Mouse (Mus musculus) limb, embryonic 11.5 days (tissue): ENCODE measurements around the gene Tpgs1. TPM values are rescaled to one million over a fixed set of nuclear protein-coding genes. Genes with fewer than 3 reads are reported as not detected.

Source experiments
- ATAC-seq: fragments of 200-750 bp; cut with Nextera tagmentation; 2 replicates; pipeline ENCODE4 v1.8.0; 2017; ENCODE audit warnings: low read depth; ENCODE audit not compliant: insufficient number of reproducible peaks, low FRiP score, low TSS enrichment
- DNase-seq: peaks from one replicate; pipeline ENCODE4 v3.0.0-alpha.2; 2015; ENCODE audit warnings: low spot score
- H3K27ac ChIP-seq: fragments of 300-500 bp; sonication (generic); replicated peaks from 2 replicates; pipeline ENCODE4 v1.5.1; 2014; ENCODE audit warnings: low read depth, mild to moderate bottlenecking, low read length
- H3K27me3 ChIP-seq: fragments of 300-500 bp; sonication (generic); 2 replicates; pipeline ENCODE4 v1.6.1; 2014; ENCODE audit warnings: mild to moderate bottlenecking, low read length, mixed read lengths; ENCODE audit not compliant: control insufficient read depth, insufficient read depth
- H3K36me3 ChIP-seq: fragments of 300-500 bp; sonication (generic); 2 replicates; pipeline ENCODE4 v1.6.1; 2014; ENCODE audit warnings: mild to moderate bottlenecking, low read length, moderate library complexity, mixed read lengths; ENCODE audit not compliant: control insufficient read depth, insufficient read depth
- H3K4me1 ChIP-seq: fragments of 300-500 bp; sonication (generic); 2 replicates; pipeline ENCODE4 v1.6.1; 2014; ENCODE audit warnings: low read length, mixed read lengths; ENCODE audit not compliant: control insufficient read depth, insufficient read depth
- H3K4me2 ChIP-seq: fragments of 300-500 bp; sonication (generic); 2 replicates; pipeline ENCODE4 v1.6.1; 2014; ENCODE audit warnings: low read depth, mild to moderate bottlenecking, moderate library complexity; ENCODE audit not compliant: severe bottlenecking
- H3K4me3 ChIP-seq: fragments of 300-500 bp; sonication (generic); 2 replicates; pipeline ENCODE4 v1.5.1; 2014; ENCODE audit warnings: low read depth, low read length
- H3K9ac ChIP-seq: fragments of 300-500 bp; sonication (generic); 2 replicates; pipeline ENCODE4 v1.6.1; 2014; ENCODE audit warnings: mild to moderate bottlenecking, low read length
- H3K9me3 ChIP-seq: fragments of 300-500 bp; sonication (generic); 2 replicates; pipeline ENCODE4 v1.6.1; 2016; ENCODE audit warnings: low read length; ENCODE audit not compliant: control insufficient read depth
- WGBS: fragments of 180-500 bp; shearing (Covaris S2); extraction: QIAGEN DNeasy Blood & Tissue Kit; methylation state at CpG from one replicate; pipeline ENCODE4 v1.1.7; 2014; 5-methylcytosine and 5-hydroxymethylcytosine counted together
- polyA plus RNA-seq: library from polyadenylated mRNA; unstranded; fragments of >200 nt; fragmentation: Nextera tagmentation; extraction: Ambion mirVana; gene quantifications from 2 replicates; pipeline ENCODE4 v1.2.1, GENCODE M21; 2014

Tpgs1 gene
- polyA plus RNA-seq, 1 experiment from 2014 or later, result 70.9 TPM

GRCm38 (mm10) chr10:79682916-79683582, 13.9 kb downstream of the Tpgs1 start:
- 9% methylated on average over 10 of the region's 10 CpGs for WGBS
- Histone ChIP-seq H3K9me3 (no peaks in the 10 kb centered on the region), H3K27ac (no peak overlapping the region; the same call in 1 of the 2 replicates)

DNA sequence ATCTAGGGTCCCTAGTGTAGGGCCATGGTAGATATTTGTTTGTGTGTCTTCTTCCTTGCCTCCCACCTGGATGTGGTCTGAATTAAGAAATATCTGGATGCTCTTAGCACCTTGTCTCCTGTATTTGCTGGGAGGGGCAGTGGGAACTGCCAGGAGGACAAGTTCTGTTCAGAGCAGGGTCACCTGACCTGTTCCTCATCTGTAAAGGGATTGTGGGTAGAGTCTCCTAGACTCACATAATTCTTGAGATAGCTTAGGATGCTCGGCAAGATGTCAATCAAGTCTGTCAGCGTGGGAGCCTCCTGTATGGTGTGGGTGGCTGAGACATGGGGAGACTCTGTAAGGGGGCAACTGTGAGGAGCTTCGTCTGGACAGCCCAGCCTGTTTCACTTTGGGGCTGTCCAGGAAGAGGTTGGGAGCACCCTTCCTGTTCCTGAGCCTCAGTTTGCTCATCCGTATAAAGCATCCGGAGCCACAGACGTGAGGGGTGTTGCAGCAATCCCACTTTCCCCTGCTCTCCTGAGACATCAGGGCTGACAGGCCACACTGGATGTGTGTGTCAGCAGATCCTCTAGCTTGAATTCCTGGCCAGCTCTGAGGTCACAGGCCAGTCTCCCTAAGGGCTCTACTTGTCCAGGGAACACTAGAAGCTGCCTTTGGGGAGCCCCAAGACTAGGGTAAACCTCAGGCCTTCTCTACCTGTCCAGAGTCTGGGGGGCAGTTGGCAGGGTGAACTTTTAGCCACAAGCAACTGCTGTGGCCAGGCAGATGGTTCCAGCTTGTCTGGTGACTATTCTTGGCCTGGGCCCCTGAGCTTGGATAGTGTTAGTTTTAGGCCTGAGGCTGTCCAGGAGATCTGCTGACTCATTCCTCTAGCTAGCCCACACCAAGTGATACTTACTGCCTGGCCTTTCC, 14.8 kb downstream of the Tpgs1 start:
- Histone ChIP-seq H3K27ac (no peak overlapping the region), H3K9me3 (no peaks in the 10 kb centered on the region), H3K27me3 (no peaks in the 10 kb centered on the region), H3K36me3 (peaks cover 27% of the 10 kb centered on the region), H3K4me1 (peaks cover 12% of the 10 kb centered on the region), H3K4me3 (no peak overlapping the region; the same call in 1 of the 2 replicates), H3K9ac (peak overlapping the region; percentile 79; the same call in 1 of the 2 replicates), H3K4me2 (peak overlapping the region; percentile 85)
- no peak for DNase-seq
- no peak for ATAC-seq
- 90% methylated on average over 6 of the region's 6 CpGs for WGBS

More at GRCm38 (mm10) chr10:79682916-79683582, 13.9 kb downstream of the Tpgs1 start:
- DNase-seq, result peak; percentile 78
- peak overlapping the region; percentile 85 for H3K4me2 ChIP-seq
- peaks cover 22% of the 10 kb centered on the region for H3K36me3 ChIP-seq
- peak overlapping the region; percentile 81 for H3K4me3 ChIP-seq
- ATAC-seq, result no peak
- peaks cover 12% of the 10 kb centered on the region for H3K4me1 ChIP-seq
- peak overlapping the region; percentile 79 for H3K9ac ChIP-seq
- H3K27me3 ChIP-seq, result no peaks in the 10 kb centered on the region

DNA sequence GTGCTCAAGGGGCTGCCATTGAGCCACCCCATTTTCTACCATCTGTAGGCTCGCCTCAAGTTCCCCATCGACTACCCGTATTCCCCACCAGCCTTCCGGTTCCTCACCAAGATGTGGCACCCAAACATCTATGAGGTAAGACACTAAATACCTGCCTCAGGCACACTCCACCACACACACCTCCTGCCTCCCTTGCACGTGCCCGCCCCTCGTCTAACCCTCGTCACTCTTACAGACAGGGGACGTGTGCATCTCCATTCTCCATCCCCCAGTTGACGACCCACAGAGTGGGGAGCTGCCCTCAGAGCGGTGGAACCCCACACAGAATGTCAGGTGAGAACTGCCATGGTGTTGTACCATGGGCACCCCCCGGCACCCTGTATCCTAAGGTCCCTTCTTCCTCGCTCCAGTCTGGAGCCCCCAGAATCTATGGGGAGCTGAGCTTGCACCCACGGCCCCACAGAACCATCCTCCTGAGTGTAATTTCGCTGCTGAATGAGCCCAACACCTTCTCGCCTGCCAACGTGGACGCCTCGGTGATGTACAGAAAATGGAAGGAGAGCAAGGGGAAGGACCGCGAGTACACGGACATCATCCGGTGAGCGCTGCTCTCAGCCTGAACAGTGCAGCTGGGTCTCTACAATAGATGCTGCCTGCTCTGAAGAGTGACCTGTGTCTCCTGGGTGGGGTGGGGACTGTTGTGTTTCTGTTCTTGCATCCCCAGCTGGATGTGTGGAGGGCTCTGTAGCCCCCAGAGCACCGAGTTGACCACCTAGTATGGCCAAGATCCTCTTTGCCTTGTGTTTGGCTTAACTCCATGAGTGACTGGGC, 15.8 kb downstream of the Tpgs1 start:
- no peak overlapping the region for H3K9ac ChIP-seq
- no peaks in the 10 kb centered on the region for H3K27me3 ChIP-seq
- no peak overlapping the region for H3K27ac ChIP-seq
- H3K4me3 ChIP-seq, result no peak overlapping the region
- no peaks in the 10 kb centered on the region for H3K9me3 ChIP-seq
- peaks cover 12% of the 10 kb centered on the region for H3K4me1 ChIP-seq
- WGBS, result 93% methylated on average over 25 of the region's 25 CpGs
- no peak overlapping the region for H3K4me2 ChIP-seq
- DNase-seq (no peak), ATAC-seq (no peak)
- H3K36me3 ChIP-seq, result peaks cover 28% of the 10 kb centered on the region

DNA sequence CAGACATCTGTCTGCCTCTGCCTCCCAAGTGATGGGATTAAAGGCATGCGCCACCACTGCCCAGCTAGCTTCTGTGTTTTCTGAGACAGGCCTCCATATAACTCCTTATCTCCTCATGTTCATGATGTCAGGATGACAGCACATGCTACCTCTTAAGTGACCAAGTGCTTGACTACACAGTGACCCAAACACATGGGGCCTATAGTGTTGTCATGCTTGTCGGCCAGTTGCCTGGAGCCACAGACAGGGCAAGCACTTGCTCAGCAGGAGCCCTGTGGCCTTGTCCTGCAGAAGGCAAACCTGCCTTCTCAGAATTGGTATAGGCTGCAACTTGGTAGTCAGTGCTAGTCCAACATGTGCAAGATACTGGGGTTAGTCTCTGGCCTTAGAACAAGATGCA, 17.1 kb downstream of the Tpgs1 start:
- H3K4me3 ChIP-seq, result no peak overlapping the region
- H3K4me1 ChIP-seq, result peaks cover 7% of the 10 kb centered on the region
- H3K4me2 ChIP-seq, result 0 out of 2 replicates have a peak overlapping the region, but pooled peaks have one; percentile 2
- H3K9me3 ChIP-seq, result no peaks in the 10 kb centered on the region
- H3K9ac ChIP-seq, result no peak overlapping the region
- H3K27me3 ChIP-seq, result no peaks in the 10 kb centered on the region
- H3K27ac ChIP-seq, result no peak overlapping the region
- DNase-seq, result no peak
- peaks cover 28% of the 10 kb centered on the region for H3K36me3 ChIP-seq
- ATAC-seq, result no peak
- WGBS, result 77% methylated on average over 2 of the region's 2 CpGs

- Histone ChIP-seq H3K4me3 (no peak overlapping the region), H3K27ac (no peak overlapping the region), H3K4me2 (no peak overlapping the region), H3K4me1 (peaks cover 7% of the 10 kb centered on the region), H3K36me3 (peaks cover 28% of the 10 kb centered on the region), H3K9me3 (no peaks in the 10 kb centered on the region), H3K27me3 (no peaks in the 10 kb centered on the region), H3K9ac (no peak overlapping the region)
- DNase-seq (no peak), ATAC-seq (no peak)
- 100% methylated on average over 1 of the region's 1 CpGs for WGBS
These were observed 17.5 kb downstream of the Tpgs1 start for GRCm38 (mm10) chr10:79686691-79687090.

- H3K9me3 ChIP-seq, result no peaks in the 10 kb centered on the region
- H3K36me3 ChIP-seq, result peaks cover 28% of the 10 kb centered on the region
- DNase-seq (no peak), ATAC-seq (no peak)
- no peak overlapping the region for H3K9ac ChIP-seq
- no peak overlapping the region for H3K4me2 ChIP-seq
- H3K4me3 ChIP-seq, result no peak overlapping the region
- H3K27ac ChIP-seq, result no peak overlapping the region
- H3K4me1 ChIP-seq, result peaks cover 7% of the 10 kb centered on the region
- no peaks in the 10 kb centered on the region for H3K27me3 ChIP-seq
- WGBS, result 97% methylated on average over 6 of the region's 6 CpGs
These were observed 18.3 kb downstream of the Tpgs1 start for GRCm38 (mm10) chr10:79687513-79687912.

GRCm38 (mm10) chr10:79688720-79689119, 19.6 kb downstream of the Tpgs1 start, which contains the start of gene Gzmm:
Gene Gzmm (plus strand): TSS chr10:79689020.
- Histone ChIP-seq H3K4me1 (no peaks in the 10 kb centered on the region), H3K4me2 (no peak within 1 kb of the TSS), H3K4me3 (no peak within 1 kb of the TSS), H3K9ac (no peak within 1 kb of the TSS), H3K27me3 (no peaks in the 10 kb centered on the region), H3K27ac (no peak within 1 kb of the TSS), H3K36me3 (peaks cover 28% of the 10 kb centered on the region), H3K9me3 (no peaks in the 10 kb centered on the region)
- ATAC-seq (no peak), DNase-seq (no peak)
- 84% methylated on average over 4 of the region's 4 CpGs for WGBS

- ATAC-seq (no peak), DNase-seq (no peak)
- Histone ChIP-seq H3K9ac (no peak overlapping the region), H3K4me3 (no peak overlapping the region), H3K4me2 (no peak overlapping the region), H3K4me1 (no peaks in the 10 kb centered on the region), H3K27me3 (no peaks in the 10 kb centered on the region), H3K27ac (no peak overlapping the region), H3K36me3 (peaks cover 26% of the 10 kb centered on the region), H3K9me3 (no peaks in the 10 kb centered on the region)
- 91% methylated on average over 3 of the region's 3 CpGs for WGBS
These were observed 20.0 kb downstream of the Tpgs1 start for GRCm38 (mm10) chr10:79689178-79689577.
